In the genomic region with DNA sequence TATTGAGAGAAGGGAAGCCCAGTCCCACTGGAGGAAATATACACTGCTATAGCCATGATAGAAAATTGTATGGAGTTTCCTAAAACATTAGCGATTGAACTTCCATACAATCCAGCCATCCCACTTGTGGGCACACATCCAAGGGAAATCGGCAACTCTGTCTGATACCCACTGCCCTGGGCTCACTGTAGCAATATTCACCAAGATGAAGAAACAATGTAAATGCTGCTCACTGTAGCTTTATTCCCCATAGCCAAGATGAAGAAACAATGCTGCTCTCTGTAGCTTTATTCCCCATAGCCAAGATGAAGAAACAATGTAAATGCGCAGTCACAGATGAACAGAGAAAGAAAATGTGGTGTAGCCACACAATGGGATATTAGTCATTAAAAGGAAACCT, we compare ENCODE assay signal across 14 mouse cellular contexts. TPM values are rescaled to one million over a fixed set of nuclear protein-coding genes. Genes with fewer than 3 reads are reported as not detected.
A peak's percentile ranks its signal among the peaks of the same experiment; 100 is the strongest.
DNase-seq lines count a peak whose midpoint lies in the region.
"Had no signal": no experiment of that assay in that cellular context is flagged by ENCODE, and none has a peak within 500 bp of the region (broad histone marks: within the 10 kb centered on the region; RNA-seq: fewer than 3 reads in every experiment).

No protein-coding gene starts in this region.

- DNase-seq in heart, adult 11 months = peak; percentile 52
- no peak for DNase-seq in heart, postnatal 14 days
- peak; percentile 66 for DNase-seq in fat pad, adult 2 months (ENCODE audit: extremely low read depth, low read depth, low spot score)
- DNase-seq in left cerebral cortex, adult 18-20 months (ENCODE audit: low spot score in 2 of 2) = no peak
- DNase-seq: adrenal gland, adult 2 months; adrenal gland, adult 8-10 months; adrenal gland, postnatal 10 days; adrenal gland, postnatal 14 days; adrenal gland, postnatal 25 days; adrenal gland, postnatal 36 days; B cell, adult 2 months; cerebellum, adult 11 months; cerebellum, adult 11-12 months; cerebellum, adult 18-20 months had no signal

- intact Hi-C loops in heart, postnatal 14 days (cut with DNase I) = no loop called here

RNA-seq across cellular contexts. Expression of a gene that starts 2.5 kb away (rescaled TPM):
- 1 to 10 TPM; 1.0 to 1.6 TPM for total RNA-seq in heart, postnatal 14 days (2021)
- total RNA-seq in left cerebral cortex, adult 18-20 months (2021) = 10 to 100 TPM; 10.1 TPM

Comparison
In these comparisons a context has a peak if more than half of its experiments do, and no peak if none do; other contexts are left out.
1. DNase-seq: peak in heart, adult 11 months (single experiment) and fat pad, adult 2 months (single experiment); none in heart, postnatal 14 days (0 of 2) and left cerebral cortex, adult 18-20 months (0 of 2).
2. RNA of a gene that starts 2.5 kb away (total RNA-seq): 10.1 TPM in left cerebral cortex, adult 18-20 months; 1.0 to 1.6 TPM in heart, postnatal 14 days; every median in the first group is over 4 times any median in the second.